Mouse (Mus musculus) neural tube, embryonic 14.5 days (tissue): Measurements from ENCODE around the gene Dapk2. TPM values are rescaled to one million over a fixed set of nuclear protein-coding genes. Genes with fewer than 3 reads are reported as not detected.

Experiments used
- ATAC-seq: fragments of 200-750 bp; cut with Nextera tagmentation; 2 replicates; pipeline ENCODE4 v1.8.0; 2017; ENCODE audit warnings: low read depth, mild to moderate bottlenecking, moderate TSS enrichment, moderate library complexity
- H3K27ac ChIP-seq: fragments of 300-500 bp; sonication (generic); 2 replicates; pipeline ENCODE4 v1.5.1; 2014; ENCODE audit warnings: low read depth, mild to moderate bottlenecking, control low read depth, low read length, moderate library complexity, mixed read lengths
- H3K27me3 ChIP-seq: fragments of 300-500 bp; sonication (generic); 2 replicates; pipeline ENCODE4 v1.6.1; 2014; ENCODE audit warnings: low read length; ENCODE audit not compliant: control insufficient read depth, insufficient read depth
- H3K36me3 ChIP-seq: fragments of 300-500 bp; sonication (generic); 2 replicates; pipeline ENCODE4 v1.6.1; 2014; ENCODE audit warnings: low read length, mixed read lengths; ENCODE audit not compliant: control insufficient read depth, insufficient read depth
- H3K4me1 ChIP-seq: fragments of 300-500 bp; sonication (generic); 2 replicates; pipeline ENCODE4 v1.6.1; 2014; ENCODE audit warnings: low read length; ENCODE audit not compliant: control insufficient read depth, insufficient read depth
- H3K4me2 ChIP-seq: fragments of 300-500 bp; sonication (generic); 2 replicates; pipeline ENCODE4 v1.6.1; 2014; ENCODE audit warnings: mild to moderate bottlenecking, low read depth, low read length, control low read depth
- H3K4me3 ChIP-seq: fragments of 300-500 bp; sonication (generic); 2 replicates; pipeline ENCODE4 v1.5.1; 2014; ENCODE audit warnings: low read depth, low read length, control low read depth, mixed read lengths
- H3K9ac ChIP-seq: fragments of 300-500 bp; sonication (generic); replicated peaks from 2 replicates; pipeline ENCODE4 v1.6.1; 2014; ENCODE audit warnings: low read depth, mild to moderate bottlenecking, control low read depth, low read length, mixed read lengths
- H3K9me3 ChIP-seq: fragments of 300-500 bp; sonication (generic); 2 replicates; pipeline ENCODE4 v1.6.1; 2016; ENCODE audit warnings: low read length; ENCODE audit not compliant: control insufficient read depth
- WGBS: fragments of 180-500 bp; shearing (Covaris S2); extraction: QIAGEN DNeasy Blood & Tissue Kit; methylation state at CpG from one replicate; pipeline ENCODE4 v1.1.7; 2014; 5-methylcytosine and 5-hydroxymethylcytosine counted together
- polyA plus RNA-seq: library from polyadenylated mRNA; unstranded; fragments of >200 nt; fragmentation: Nextera tagmentation; extraction: Ambion mirVana; gene quantifications from 2 replicates; pipeline ENCODE4 v1.2.1, GENCODE M21; 2014

Gene Dapk2
- polyA plus RNA-seq, 1 experiment from 2014 or later = 0.25 TPM

DNA sequence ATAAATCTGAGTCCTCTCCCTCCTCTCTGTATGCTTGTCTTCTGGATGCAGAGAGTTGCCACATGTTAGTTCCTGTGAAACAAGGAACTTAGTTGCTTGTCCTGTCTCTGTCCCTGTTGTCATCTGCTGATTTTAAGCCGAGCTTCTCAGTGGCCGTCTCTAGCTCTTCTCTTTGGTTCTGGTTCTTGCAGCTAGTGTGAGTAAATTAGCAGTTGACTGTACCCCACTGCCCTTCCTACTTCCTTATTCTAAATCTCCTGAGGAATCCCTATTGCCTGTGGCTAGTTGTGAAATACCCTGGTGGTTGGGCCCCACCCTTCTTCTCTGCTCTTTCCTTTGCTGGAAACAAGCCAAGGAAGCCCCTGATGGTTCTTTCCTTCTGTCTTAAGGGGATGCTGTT lies 26.6 kb upstream of the Dapk2 start:
- Histone ChIP-seq H3K4me2 (no peak overlapping the region), H3K9me3 (no peaks in the 10 kb centered on the region), H3K27ac (no peak overlapping the region), H3K4me3 (no peak overlapping the region), H3K9ac (no peak overlapping the region), H3K27me3 (no peaks in the 10 kb centered on the region), H3K36me3 (peaks cover 20% of the 10 kb centered on the region), H3K4me1 (peaks cover 5% of the 10 kb centered on the region; the same call in 1 of the 2 replicates)
- WGBS = 98% methylated on average over 2 of the region's 2 CpGs
- no peak for ATAC-seq

DNA sequence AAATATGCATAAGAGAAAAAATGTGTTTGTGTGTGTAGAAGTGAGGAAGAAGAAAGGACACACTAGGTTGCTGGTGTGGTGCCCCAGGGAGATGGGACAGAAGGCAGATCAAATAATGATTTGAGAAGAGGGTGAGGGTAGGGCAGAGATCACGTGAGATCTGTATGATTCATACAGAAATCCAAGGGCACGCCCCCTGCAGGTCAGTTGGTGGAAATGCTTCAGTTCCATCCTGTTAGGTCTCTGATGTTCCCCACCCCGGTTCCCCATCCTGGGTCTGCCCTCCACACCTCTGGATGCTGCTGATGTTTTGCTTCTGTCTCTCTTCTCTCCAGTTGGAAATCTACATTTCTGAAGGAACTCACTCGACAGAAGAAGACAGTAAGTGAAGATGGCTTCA lies 22.1 kb upstream of the Dapk2 start:
- no peaks in the 10 kb centered on the region for H3K4me1 ChIP-seq
- no peaks in the 10 kb centered on the region for H3K27me3 ChIP-seq
- no peak overlapping the region for H3K27ac ChIP-seq
- peaks cover 40% of the 10 kb centered on the region for H3K36me3 ChIP-seq
- H3K4me2 ChIP-seq = no peak overlapping the region
- H3K9ac ChIP-seq = no peak overlapping the region
- whole genome bisulfite sequencing = 38% methylated on average over 4 of the region's 4 CpGs
- ATAC-seq = no peak
- no peak overlapping the region for H3K4me3 ChIP-seq
- H3K9me3 ChIP-seq = no peaks in the 10 kb centered on the region

DNA sequence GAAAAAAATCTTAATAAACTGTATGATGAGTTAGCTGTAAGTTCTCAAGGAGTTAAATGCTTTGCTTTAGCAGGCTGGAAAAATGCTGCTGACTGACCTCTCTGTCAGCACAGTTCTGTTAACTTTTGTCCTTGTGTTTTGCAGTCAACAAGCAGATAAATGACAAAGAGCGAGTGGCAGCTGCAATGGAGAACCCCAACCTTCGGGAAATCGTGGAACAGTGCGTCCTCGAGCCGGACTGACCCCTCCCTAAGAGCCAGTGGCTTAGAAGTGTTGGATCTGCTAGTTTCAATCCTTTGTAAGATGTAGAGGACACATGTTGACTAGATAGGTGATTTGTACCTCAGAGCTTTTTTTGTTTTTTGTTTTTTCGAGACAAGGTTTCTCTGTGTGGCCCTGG lies 19.8 kb upstream of the Dapk2 start:
- no peak overlapping the region for H3K27ac ChIP-seq
- no peak overlapping the region for H3K9ac ChIP-seq
- H3K4me3 ChIP-seq = no peak overlapping the region
- peaks cover 38% of the 10 kb centered on the region for H3K36me3 ChIP-seq
- H3K4me2 ChIP-seq = no peak overlapping the region
- 94% methylated on average over 7 of the region's 7 CpGs for WGBS
- ATAC-seq = no peak
- no peaks in the 10 kb centered on the region for H3K9me3 ChIP-seq
- no peaks in the 10 kb centered on the region for H3K4me1 ChIP-seq
- H3K27me3 ChIP-seq = no peaks in the 10 kb centered on the region

DNA sequence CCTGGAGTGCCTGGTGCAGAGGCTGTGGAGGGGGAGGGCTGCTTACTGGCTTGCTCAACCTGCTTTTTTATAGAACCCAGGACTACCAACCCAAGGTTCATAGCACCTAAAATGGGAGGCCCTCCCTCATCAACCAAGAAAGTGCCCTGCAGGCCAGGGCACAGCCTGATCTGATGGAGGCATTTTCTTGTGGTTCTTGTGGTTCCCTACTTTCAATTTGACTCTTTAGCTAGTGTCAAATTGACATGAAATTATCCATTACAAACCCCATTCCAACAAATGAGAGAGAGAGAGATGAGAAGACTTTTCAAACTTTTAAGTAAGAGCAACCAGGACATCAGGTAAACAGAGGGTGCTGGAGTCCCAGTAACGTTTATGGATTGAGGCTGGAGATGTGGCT lies 15.8 kb upstream of the Dapk2 start:
- no peak overlapping the region for H3K4me2 ChIP-seq
- no peak for ATAC-seq
- WGBS = 71% methylated on average over 1 of the region's 1 CpGs

GRCm38 (mm10) chr9:66144248-66144647 lies 13.8 kb upstream of the Dapk2 start:
- no peaks in the 10 kb centered on the region for H3K4me1 ChIP-seq
- H3K36me3 ChIP-seq = peaks cover 12% of the 10 kb centered on the region
- H3K27me3 ChIP-seq = no peaks in the 10 kb centered on the region
- H3K9ac ChIP-seq = no peak overlapping the region
- H3K4me3 ChIP-seq = no peak overlapping the region
- H3K27ac ChIP-seq = no peak overlapping the region
- no peak overlapping the region for H3K4me2 ChIP-seq
- ATAC-seq = no peak
- H3K9me3 ChIP-seq = no peaks in the 10 kb centered on the region
- WGBS = 9% methylated on average over 6 of the region's 6 CpGs

More for the DNA sequence above, 15.8 kb upstream of the Dapk2 start:
- Histone ChIP-seq H3K9me3 (no peaks in the 10 kb centered on the region), H3K27me3 (no peaks in the 10 kb centered on the region), H3K4me1 (no peaks in the 10 kb centered on the region), H3K9ac (no peak overlapping the region), H3K4me3 (no peak overlapping the region), H3K27ac (no peak overlapping the region), H3K36me3 (peaks cover 13% of the 10 kb centered on the region)

- Histone ChIP-seq H3K27ac (no peak overlapping the region), H3K4me3 (no peak overlapping the region), H3K4me1 (no peaks in the 10 kb centered on the region), H3K36me3 (no peaks in the 10 kb centered on the region), H3K4me2 (no peak overlapping the region), H3K9me3 (no peaks in the 10 kb centered on the region), H3K9ac (no peak overlapping the region), H3K27me3 (no peaks in the 10 kb centered on the region)
- ATAC-seq = no peak
Observed at GRCm38 (mm10) chr9:66146141-66146540, 11.9 kb upstream of the Dapk2 start.

- Histone ChIP-seq H3K36me3 (no peaks in the 10 kb centered on the region), H3K9ac (no peak overlapping the region), H3K27me3 (no peaks in the 10 kb centered on the region), H3K4me3 (no peak overlapping the region), H3K27ac (no peak overlapping the region), H3K4me2 (no peak overlapping the region), H3K4me1 (no peaks in the 10 kb centered on the region), H3K9me3 (no peaks in the 10 kb centered on the region)
- WGBS = 65% methylated on average over 9 of the region's 9 CpGs
- no peak for ATAC-seq
Observed at GRCm38 (mm10) chr9:66152011-66152410, 6.0 kb upstream of the Dapk2 start.

- no peak overlapping the region for H3K27ac ChIP-seq
- WGBS = 90% methylated on average over 6 of the region's 6 CpGs
- no peak overlapping the region for H3K9ac ChIP-seq
- H3K27me3 ChIP-seq = 0 out of 2 replicates have a peak, but pooled peaks cover 5% of the 10 kb centered on the region
- no peak for ATAC-seq
- no peak overlapping the region for H3K4me3 ChIP-seq
- no peaks in the 10 kb centered on the region for H3K36me3 ChIP-seq
- H3K4me1 ChIP-seq = peaks cover 5% of the 10 kb centered on the region; the same call in 1 of the 2 replicates
- no peak overlapping the region for H3K4me2 ChIP-seq
- H3K9me3 ChIP-seq = no peaks in the 10 kb centered on the region
Observed at GRCm38 (mm10) chr9:66153594-66153993, 4.4 kb upstream of the Dapk2 start.

DNA sequence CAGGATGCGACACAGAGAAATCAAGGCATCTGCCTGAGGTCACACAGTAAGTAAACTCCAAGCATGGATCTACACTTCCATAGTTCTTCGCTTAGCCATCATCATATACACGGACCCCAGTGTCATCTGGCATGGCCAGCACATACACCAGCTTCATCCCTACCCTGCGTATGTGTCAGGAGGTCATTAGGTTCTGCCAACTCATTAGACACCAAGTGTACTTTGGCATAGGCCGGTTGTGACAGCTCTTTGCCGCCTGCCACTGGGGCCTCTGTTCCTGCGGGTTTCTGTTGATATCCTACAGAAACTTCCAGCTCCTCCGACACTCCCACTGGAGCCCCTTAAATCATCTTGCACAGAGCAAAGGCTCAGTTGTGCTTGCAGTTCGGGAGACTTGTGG lies 4.0 kb upstream of the Dapk2 start:
- 93% methylated on average over 9 of the region's 9 CpGs for WGBS
- no peak for ATAC-seq

More for the DNA sequence above, 4.0 kb upstream of the Dapk2 start:
- Histone ChIP-seq H3K4me1 (peaks cover 5% of the 10 kb centered on the region; the same call in 1 of the 2 replicates), H3K4me2 (no peak overlapping the region), H3K4me3 (no peak overlapping the region), H3K9me3 (no peaks in the 10 kb centered on the region), H3K27ac (no peak overlapping the region), H3K36me3 (no peaks in the 10 kb centered on the region), H3K27me3 (0 out of 2 replicates have a peak, but pooled peaks cover 5% of the 10 kb centered on the region), H3K9ac (no peak overlapping the region)
